Mouse (Mus musculus) cortical plate, adult 2 months (tissue): ENCODE results near the gene Tbc1d1. TPM values are rescaled to one million over a fixed set of nuclear protein-coding genes. Genes with fewer than 3 reads are reported as not detected.

Source experiments
- H3K27ac ChIP-seq: fragments of 200-500 bp; 2 replicates; pipeline ENCODE4 v1.5.1; 2012; ENCODE audit warnings: low read length, control low read depth, inconsistent platforms; ENCODE audit not compliant: insufficient read depth
- H3K4me1 ChIP-seq: fragments of 200-500 bp; 2 replicates; pipeline ENCODE4 v1.6.1; 2011; ENCODE audit warnings: low read length; ENCODE audit not compliant: control insufficient read depth, insufficient read depth
- H3K4me3 ChIP-seq: fragments of 200-500 bp; 2 replicates; pipeline ENCODE4 v1.5.1; 2011; ENCODE audit warnings: mild to moderate bottlenecking, low read length, control low read depth; ENCODE audit not compliant: insufficient read depth
- CTCF ChIP-seq: fragments of 200-500 bp; IDR thresholded peaks from 2 replicates; pipeline ENCODE4 v1.5.1; 2011; ENCODE audit warnings: mild to moderate bottlenecking, control low read depth, low read length; ENCODE audit not compliant: insufficient read depth; ENCODE audit errors: extremely low read depth
- POLR2A ChIP-seq: fragments of 200-500 bp; IDR thresholded peaks from 2 replicates; pipeline ENCODE4 v1.6.1; 2011; ENCODE audit warnings: mild to moderate bottlenecking, low read length, control low read depth; ENCODE audit not compliant: insufficient read depth; ENCODE audit errors: extremely low read depth
- polyA plus RNA-seq: library from polyadenylated mRNA; depleted of rRNA; stranded (reverse); fragments of >200 nt; gene quantifications from 2 replicates; pipeline ENCODE4 v1.2.3, GENCODE M21; 2012

The Tbc1d1 gene
- polyA plus RNA-seq, 1 experiment: 13.8 TPM

DNA sequence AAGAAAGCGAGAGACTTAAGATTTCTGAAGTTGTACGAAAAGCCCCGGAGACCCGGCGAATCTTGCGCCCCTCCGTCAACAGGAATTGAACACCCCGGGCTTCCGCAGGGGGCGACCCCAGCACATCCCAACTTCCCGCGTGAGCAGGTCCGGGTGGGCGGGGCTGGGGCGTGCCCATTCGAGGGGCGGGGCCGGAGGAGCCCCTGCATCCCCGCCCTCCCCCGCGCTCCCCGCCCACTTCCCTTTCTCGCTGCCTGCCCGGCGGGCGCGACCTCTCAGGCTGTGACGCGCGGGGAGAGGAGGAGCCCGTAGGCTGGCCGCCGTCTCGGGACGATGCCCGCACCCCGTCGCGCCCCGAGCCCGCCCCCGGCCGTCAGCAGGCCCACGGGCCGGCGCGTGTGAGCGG is 74.0 kb downstream of the Tbc1d1 start:
- TF ChIP-seq POLR2A (no peak), CTCF (no peak)
- H3K4me1 ChIP-seq: peaks cover 4% of the 10 kb centered on the region
- H3K27ac ChIP-seq: no peak overlapping the region
- peak overlapping the region; percentile 54 for H3K4me3 ChIP-seq

- TF ChIP-seq POLR2A (no peak), CTCF (no peak)
- H3K4me3 ChIP-seq: peak overlapping the region; percentile 54
- peaks cover 2% of the 10 kb centered on the region for H3K4me1 ChIP-seq
- no peak overlapping the region for H3K27ac ChIP-seq
Measured at GRCm38 (mm10) chr5:64230507-64231041, 74.5 kb downstream of the Tbc1d1 start.

DNA sequence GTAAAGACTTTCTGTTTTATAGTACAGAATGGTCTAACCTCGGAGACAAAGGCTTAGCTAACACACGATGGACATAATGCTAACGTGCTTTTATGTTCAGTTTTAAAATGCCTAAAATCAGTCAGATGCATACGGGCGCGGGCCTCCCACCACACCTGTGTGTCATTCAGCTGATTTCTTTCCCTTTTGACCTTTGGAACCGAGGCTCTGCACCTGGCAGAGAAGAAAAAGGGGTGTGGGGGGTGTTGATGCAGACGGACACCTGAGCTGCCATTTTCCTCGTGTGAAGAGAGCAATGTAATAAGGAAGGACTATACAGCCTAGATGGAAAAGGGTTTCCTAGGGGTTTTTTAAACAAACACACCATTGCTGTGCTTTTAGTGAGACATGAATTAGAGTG is 76.8 kb downstream of the Tbc1d1 start:
- no peak for TF ChIP-seq POLR2A
- TF ChIP-seq CTCF: no peak
- no peak overlapping the region for H3K27ac ChIP-seq
- no peaks in the 10 kb centered on the region for H3K4me1 ChIP-seq
- no peak overlapping the region for H3K4me3 ChIP-seq

DNA sequence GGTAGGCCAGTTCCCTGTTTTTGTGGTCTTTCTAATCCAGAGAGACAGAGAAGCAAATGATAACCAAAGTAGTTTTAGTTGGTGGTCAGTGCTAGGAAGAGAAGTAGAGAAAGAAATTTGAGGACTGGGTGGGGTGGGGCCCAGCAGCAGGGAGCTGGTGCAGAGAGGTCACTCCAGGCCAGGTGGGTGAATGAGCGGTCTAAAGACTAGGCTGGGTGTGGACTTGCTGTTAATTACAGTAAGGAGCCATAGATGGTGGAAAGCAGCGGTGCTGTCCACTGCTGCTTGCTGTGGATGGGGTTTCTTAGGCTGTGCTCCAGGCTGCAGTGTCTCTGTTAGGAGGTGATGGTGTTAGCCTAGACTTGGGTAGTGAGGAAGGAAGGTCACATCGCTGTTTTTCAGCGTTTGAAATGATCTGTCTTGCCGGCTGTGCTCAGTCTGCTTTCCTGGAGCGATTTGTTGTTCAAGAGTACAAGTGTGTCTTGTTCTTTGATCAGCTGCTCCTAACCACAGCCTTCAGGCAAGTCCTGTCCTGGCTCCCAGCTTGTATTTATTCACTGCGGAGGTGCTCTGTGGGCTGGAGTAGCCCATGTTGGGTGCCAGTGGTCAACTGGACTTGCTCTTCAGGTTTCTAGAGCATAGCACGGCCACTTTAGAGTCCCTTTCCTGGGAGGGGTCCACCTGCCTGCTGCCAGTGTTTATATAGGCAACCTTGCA is 78.3 kb downstream of the Tbc1d1 start:
- Histone ChIP-seq H3K4me1 (no peaks in the 10 kb centered on the region), H3K4me3 (no peak overlapping the region), H3K27ac (no peak overlapping the region)
- TF ChIP-seq POLR2A: no peak
- no peak for TF ChIP-seq CTCF

DNA sequence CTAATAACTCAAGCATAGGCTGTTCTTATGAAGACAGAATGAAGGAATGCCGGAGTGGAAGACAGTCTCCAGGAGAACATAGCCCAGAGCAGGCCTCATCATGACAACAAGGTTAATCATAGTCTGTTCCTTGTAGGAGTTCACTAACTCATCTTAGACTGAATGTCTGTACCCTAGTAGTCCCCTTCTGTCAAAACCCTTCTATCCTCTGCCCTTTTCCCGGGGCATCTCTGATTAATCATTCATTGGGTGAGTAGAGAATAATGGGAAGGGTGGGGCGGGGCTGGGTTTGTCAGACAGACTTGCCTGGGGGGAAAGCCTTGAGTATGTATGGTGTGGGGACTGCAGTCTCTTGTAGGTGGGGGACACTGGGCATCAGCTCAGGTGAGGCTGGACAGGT is 79.1 kb downstream of the Tbc1d1 start:
- Histone ChIP-seq H3K4me3 (no peak overlapping the region), H3K4me1 (no peaks in the 10 kb centered on the region), H3K27ac (no peak overlapping the region)
- TF ChIP-seq POLR2A: no peak
- no peak for TF ChIP-seq CTCF

- H3K4me1 ChIP-seq: no peaks in the 10 kb centered on the region
- no peak overlapping the region for H3K27ac ChIP-seq
- H3K4me3 ChIP-seq: no peak overlapping the region
- TF ChIP-seq POLR2A (no peak), CTCF (no peak)
Measured at GRCm38 (mm10) chr5:64236561-64236960, 80.5 kb downstream of the Tbc1d1 start.

DNA sequence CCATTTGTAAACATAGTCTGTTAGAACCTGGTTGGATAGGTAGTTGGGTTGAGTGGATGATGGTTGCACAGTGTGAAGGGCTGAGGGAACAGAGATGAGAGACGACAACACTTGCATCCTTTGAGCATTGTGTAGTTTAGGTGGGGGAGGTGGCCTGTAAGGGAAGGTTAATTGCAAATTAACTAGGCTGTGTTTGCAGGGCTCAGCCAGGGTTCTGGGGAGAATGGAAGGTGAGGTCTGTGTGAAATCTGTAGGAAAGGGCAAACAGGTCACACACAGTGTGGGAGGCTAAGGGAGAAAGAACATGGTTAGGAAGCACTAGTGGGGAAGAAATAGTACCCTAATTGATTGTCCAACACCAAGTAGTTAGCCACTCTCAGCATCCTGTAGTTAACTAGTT is 81.2 kb downstream of the Tbc1d1 start:
- Histone ChIP-seq H3K27ac (no peak overlapping the region), H3K4me3 (no peak overlapping the region), H3K4me1 (no peaks in the 10 kb centered on the region)
- TF ChIP-seq POLR2A (no peak), CTCF (no peak)

DNA sequence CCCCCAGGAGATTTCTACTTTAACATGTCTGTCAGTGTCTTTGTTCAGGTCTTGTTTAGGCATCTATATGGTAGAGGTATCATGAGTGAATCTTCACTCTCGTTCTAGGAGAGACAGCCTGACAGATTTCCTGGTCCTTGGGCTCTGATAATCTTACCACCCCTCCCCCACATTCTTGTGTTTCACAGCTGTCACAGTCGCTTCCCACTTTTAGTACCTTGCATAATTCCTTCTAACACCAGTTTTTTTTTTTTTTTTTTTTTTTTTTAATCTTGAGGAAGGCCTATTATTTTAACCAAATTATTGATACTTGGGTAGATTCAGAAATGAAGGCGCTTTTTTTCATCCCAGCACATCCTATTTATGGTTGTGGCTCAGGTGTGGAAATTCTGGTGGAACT is 81.6 kb downstream of the Tbc1d1 start:
- Histone ChIP-seq H3K27ac (no peak overlapping the region), H3K4me1 (no peaks in the 10 kb centered on the region), H3K4me3 (no peak overlapping the region)
- TF ChIP-seq POLR2A (no peak), CTCF (no peak)

GRCm38 (mm10) chr5:64238894-64239652 is 83.0 kb downstream of the Tbc1d1 start:
- TF ChIP-seq CTCF: no peak
- TF ChIP-seq POLR2A: no peak
- H3K27ac ChIP-seq: no peak overlapping the region
- H3K4me1 ChIP-seq: no peaks in the 10 kb centered on the region
- H3K4me3 ChIP-seq: no peak overlapping the region
